Mouse (Mus musculus): ENCODE results near the gene Gys2. TPM values are rescaled to one million over a fixed set of nuclear protein-coding genes. Genes with fewer than 3 reads are reported as not detected.

Gene Gys2
- total and polyA plus RNA-seq, 2 experiments from 2014 or later: 0.25 TPM; not detected in 1

DNA sequence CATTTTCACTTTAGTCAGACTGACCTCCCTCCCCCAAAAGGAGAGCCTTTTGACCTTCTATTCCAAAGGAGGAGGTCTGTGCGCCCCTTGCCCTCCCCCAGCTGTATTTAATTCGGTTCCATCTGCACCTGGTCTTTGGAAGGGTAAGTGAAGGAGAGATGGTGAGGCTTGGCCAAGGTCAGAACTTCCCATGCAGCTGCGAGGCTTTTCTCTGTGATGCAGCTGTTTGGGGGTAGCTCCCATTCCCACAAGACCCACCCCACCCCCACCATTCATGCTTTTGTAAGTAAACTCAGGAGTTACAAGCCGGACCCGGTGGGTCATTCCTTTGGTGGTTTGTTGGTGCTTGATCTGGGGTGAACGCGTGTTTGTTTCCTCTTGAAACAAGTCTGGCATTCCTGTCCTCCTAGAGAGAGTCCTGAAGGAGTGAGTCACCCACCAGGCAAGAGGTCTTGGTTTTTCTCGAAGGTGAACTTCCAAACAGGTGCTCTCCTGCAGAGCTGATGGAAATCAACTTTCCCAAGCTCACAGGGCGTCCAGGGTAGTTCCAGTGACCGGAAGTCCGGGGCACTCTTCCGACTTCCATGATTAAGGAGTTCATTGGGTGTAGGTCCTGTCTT is 38.7 kb upstream of the Gys2 start:
- Histone ChIP-seq H3K4me1 (ENCODE audit: insufficient read depth, low read length) (no peaks in the 10 kb centered on the region; the same call in 1 of the 2 replicates), H3K27ac (ENCODE audit: low read depth, low read length) (no peak overlapping the region), H3K4me3 (ENCODE audit: low read depth, low read length) (no peak overlapping the region), H3K36me3 (ENCODE audit: insufficient read depth, low read length) (no peaks in the 10 kb centered on the region), H3K27me3 (ENCODE audit: insufficient read depth, low read length) (0 out of 2 replicates have a peak, but pooled peaks cover 7% of the 10 kb centered on the region), H3K9me3 (ENCODE audit: low read length) (no peaks in the 10 kb centered on the region), H3K9ac (replicated peaks; ENCODE audit: low read length, poor library complexity, severe bottlenecking) (no peak overlapping the region), H3K4me2 (ENCODE audit: low read depth, low read length, poor library complexity, severe bottlenecking) (no peak overlapping the region)
- no peak for TF ChIP-seq CTCF (IDR thresholded peaks at IDR 0.05)
- no peak for DNase-seq (ENCODE audit: low spot score)
- ATAC-seq (ENCODE audit: low FRiP score): no peak
- WGBS: 35% methylated on average over 12 of the region's 12 CpGs

DNA sequence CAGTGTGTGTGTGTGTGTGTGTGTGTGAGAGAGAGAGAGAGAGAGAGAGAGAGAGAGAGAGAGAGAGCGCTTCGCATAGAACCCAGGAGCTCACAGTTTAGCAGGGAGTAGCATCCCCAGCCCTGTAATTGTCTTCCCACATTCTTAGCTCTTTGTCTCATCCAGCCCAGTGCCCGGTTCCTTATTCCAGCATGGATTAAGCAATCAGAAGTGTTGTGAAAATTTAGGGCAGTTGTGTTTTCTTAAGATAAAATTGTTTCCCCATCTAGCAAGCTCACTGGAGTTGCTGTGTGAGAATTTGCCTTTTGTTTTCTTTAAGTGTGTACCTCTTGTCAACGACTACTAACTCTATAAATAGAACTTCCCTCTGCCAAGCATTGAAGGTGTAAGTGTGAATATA is 35.8 kb upstream of the Gys2 start:
- ATAC-seq (ENCODE audit: low FRiP score) (no peak), DNase-seq (ENCODE audit: low spot score) (no peak)
- H3K27me3 ChIP-seq (ENCODE audit: insufficient read depth, low read length): 0 out of 2 replicates have a peak, but pooled peaks cover 7% of the 10 kb centered on the region
- 32% methylated on average over 4 of the region's 4 CpGs for WGBS
- no peaks in the 10 kb centered on the region for H3K36me3 ChIP-seq (ENCODE audit: insufficient read depth, low read length)
- H3K4me3 ChIP-seq (ENCODE audit: low read depth, low read length): no peak overlapping the region; the same call in 1 of the 2 replicates
- TF ChIP-seq CTCF (IDR thresholded peaks at IDR 0.05): no peak
- no peak overlapping the region for H3K27ac ChIP-seq (ENCODE audit: low read depth, low read length)
- H3K4me2 ChIP-seq (ENCODE audit: low read depth, low read length, poor library complexity, severe bottlenecking): peak overlapping the region; percentile 73
- no peak overlapping the region for H3K9ac ChIP-seq (replicated peaks; ENCODE audit: low read length, poor library complexity, severe bottlenecking)
- H3K9me3 ChIP-seq (ENCODE audit: low read length): no peaks in the 10 kb centered on the region
- peaks cover 3% of the 10 kb centered on the region; the same call in 1 of the 2 replicates for H3K4me1 ChIP-seq (ENCODE audit: insufficient read depth, low read length)

DNA sequence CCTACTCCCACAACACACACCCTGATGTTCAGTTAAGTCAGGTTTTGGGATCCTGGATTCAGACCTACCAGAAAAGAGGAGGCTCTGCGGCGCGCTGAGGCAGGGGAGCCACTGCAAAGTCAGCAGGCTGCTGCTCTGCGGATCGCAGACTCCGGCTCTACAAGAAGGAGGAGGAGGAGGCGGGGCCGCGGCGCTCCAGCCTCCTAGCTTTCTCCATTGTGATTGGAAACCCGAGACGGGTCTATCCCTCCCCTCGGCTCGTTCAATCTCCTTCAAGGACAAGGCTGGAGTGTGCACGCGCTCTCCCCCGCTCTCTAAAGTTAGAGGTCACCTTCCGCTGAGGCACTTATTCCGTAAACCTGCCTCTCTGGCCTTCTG is 34.9 kb upstream of the Gys2 start, which contains the start of gene Ldhb:
Gene Ldhb (minus strand): TSS at position 173 of the 378 bp plus-strand sequence.
- DNase-seq (ENCODE audit: low spot score) (peak; percentile 96), ATAC-seq (ENCODE audit: low FRiP score) (peak; percentile 95)
- Histone ChIP-seq H3K36me3 (ENCODE audit: insufficient read depth, low read length) (no peaks in the 10 kb centered on the region), H3K27ac (ENCODE audit: low read depth, low read length) (peak within 1 kb of the TSS; percentile 66), H3K9ac (replicated peaks; ENCODE audit: low read length, poor library complexity, severe bottlenecking) (peak within 1 kb of the TSS; percentile 75), H3K4me2 (ENCODE audit: low read depth, low read length, poor library complexity, severe bottlenecking) (peak within 1 kb of the TSS; percentile 73), H3K4me1 (ENCODE audit: insufficient read depth, low read length) (peaks cover 3% of the 10 kb centered on the region; the same call in 1 of the 2 replicates), H3K27me3 (ENCODE audit: insufficient read depth, low read length) (0 out of 2 replicates have a peak, but pooled peaks cover 7% of the 10 kb centered on the region), H3K9me3 (ENCODE audit: low read length) (no peaks in the 10 kb centered on the region), H3K4me3 (ENCODE audit: low read depth, low read length) (peak within 1 kb of the TSS; percentile 65)
- WGBS: under 1% methylated on average over 19 of the region's 19 CpGs
- TF ChIP-seq CTCF (IDR thresholded peaks at IDR 0.05): no peak

DNA sequence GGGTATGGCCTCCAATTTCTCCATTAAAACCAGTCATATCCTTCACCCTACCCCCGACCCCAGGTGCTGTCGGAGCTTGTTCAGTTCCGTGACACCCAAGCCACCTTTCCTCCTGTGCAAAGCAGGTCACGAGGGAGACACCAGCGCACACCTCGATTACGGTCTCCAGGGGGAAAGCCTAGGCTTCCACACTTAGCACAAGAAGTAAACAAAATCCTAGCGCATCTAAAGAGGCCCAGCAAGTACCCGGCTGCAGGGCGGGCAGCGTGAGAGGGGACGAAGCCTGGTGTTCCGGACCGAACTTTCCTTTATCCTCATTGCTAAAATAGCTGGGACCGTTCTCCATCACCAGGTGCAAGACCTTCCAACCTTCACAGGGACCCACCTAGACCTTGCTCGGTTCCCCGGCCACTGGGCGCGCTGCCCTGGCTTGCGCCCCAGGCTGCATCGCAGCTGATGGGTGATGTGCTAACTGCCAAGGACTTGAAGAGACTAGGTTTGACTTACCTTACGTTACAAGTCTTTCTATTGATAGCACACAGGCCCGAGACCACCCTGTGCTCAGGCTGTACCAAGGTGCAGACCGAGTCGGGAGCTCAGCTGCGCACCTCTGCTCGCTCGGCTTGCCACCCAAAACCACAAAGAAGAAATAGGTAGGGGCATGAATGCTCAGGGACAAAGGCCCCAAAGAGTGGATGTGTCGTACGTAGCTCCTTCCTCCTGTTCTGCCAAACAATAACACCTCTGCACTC is 34.3 kb upstream of the Gys2 start:
- ATAC-seq (ENCODE audit: low FRiP score) (peak; percentile 64), DNase-seq (ENCODE audit: low spot score) (peak; percentile 13)
- H3K27ac ChIP-seq (ENCODE audit: low read depth, low read length): peak overlapping the region; percentile 66
- no peak; the same call in 1 of the 2 replicates for TF ChIP-seq CTCF (IDR thresholded peaks at IDR 0.05)
- no peaks in the 10 kb centered on the region for H3K9me3 ChIP-seq (ENCODE audit: low read length)
- no peaks in the 10 kb centered on the region for H3K36me3 ChIP-seq (ENCODE audit: insufficient read depth, low read length)
- H3K4me3 ChIP-seq (ENCODE audit: low read depth, low read length): peak overlapping the region; percentile 65
- peak overlapping the region; percentile 75 for H3K9ac ChIP-seq (replicated peaks; ENCODE audit: low read length, poor library complexity, severe bottlenecking)
- H3K27me3 ChIP-seq (ENCODE audit: insufficient read depth, low read length): 0 out of 2 replicates have a peak, but pooled peaks cover 7% of the 10 kb centered on the region
- H3K4me1 ChIP-seq (ENCODE audit: insufficient read depth, low read length): peaks cover 3% of the 10 kb centered on the region; the same call in 1 of the 2 replicates
- WGBS: 2% methylated on average over 30 of the region's 30 CpGs
- peak overlapping the region; percentile 73 for H3K4me2 ChIP-seq (ENCODE audit: low read depth, low read length, poor library complexity, severe bottlenecking)

DNA sequence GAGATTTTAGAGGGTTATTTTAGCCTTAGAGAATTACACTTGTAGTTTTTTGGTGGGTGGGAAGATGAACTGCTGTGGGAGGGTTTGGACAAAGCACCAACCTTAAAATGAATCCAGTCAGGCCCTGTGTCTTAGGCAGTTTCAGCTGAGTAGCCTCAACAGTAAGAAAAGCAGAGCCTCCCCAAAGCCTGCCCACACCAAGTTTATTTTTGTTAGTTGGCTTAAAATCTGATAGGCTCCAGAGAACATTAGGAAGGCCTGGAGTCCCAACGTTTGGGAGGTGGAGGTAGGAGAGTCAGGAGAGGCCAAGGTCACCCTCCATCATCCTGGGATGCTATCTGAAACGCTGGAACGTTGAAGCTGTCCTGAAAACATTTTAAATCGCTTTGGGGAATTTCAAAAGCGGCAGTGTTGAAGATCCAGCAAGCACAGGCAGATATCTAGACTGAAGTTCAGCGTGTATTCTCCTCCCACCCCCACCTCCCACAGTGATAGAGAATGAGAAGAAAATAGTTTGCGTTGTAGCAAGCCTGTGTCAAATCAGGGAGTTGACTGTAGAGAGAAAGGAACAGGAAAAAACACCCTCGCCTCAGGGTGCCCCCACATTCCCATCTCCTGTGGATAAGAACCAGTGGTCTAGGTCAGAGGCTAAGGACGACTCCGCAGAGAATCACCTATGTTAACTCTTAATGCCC is 33.6 kb upstream of the Gys2 start:
- WGBS: 6% methylated on average over 10 of the region's 10 CpGs
- Histone ChIP-seq H3K27ac (ENCODE audit: low read depth, low read length) (no peak overlapping the region), H3K9me3 (ENCODE audit: low read length) (no peaks in the 10 kb centered on the region), H3K4me3 (ENCODE audit: low read depth, low read length) (peak overlapping the region; percentile 65), H3K4me1 (ENCODE audit: insufficient read depth, low read length) (peaks cover 3% of the 10 kb centered on the region; the same call in 1 of the 2 replicates), H3K4me2 (ENCODE audit: low read depth, low read length, poor library complexity, severe bottlenecking) (peak overlapping the region; percentile 73), H3K36me3 (ENCODE audit: insufficient read depth, low read length) (peaks cover 4% of the 10 kb centered on the region; the same call in 1 of the 2 replicates), H3K9ac (replicated peaks; ENCODE audit: low read length, poor library complexity, severe bottlenecking) (peak overlapping the region; percentile 75; the same call in 1 of the 2 replicates), H3K27me3 (ENCODE audit: insufficient read depth, low read length) (0 out of 2 replicates have a peak, but pooled peaks cover 1% of the 10 kb centered on the region)
- DNase-seq (ENCODE audit: low spot score) (peak; percentile 5), ATAC-seq (ENCODE audit: low FRiP score) (no peak)
- no peak for TF ChIP-seq CTCF (IDR thresholded peaks at IDR 0.05)

All from midbrain, postnatal 0 days (tissue).